Mouse (Mus musculus) intestine, postnatal 0 days (tissue): ENCODE measurements around the gene Bicd1. TPM values are rescaled to one million over a fixed set of nuclear protein-coding genes. Genes with fewer than 3 reads are reported as not detected.

Experiments used
- ATAC-seq: fragments of 200-750 bp; cut with Nextera tagmentation; 2 replicates; pipeline ENCODE4 v1.8.0; 2017; ENCODE audit warnings: mild to moderate bottlenecking, moderate TSS enrichment, moderate library complexity
- H3K27ac ChIP-seq: fragments of 300-500 bp; sonication (generic); 2 replicates; pipeline ENCODE4 v1.5.1; 2014; ENCODE audit warnings: mild to moderate bottlenecking, low read depth, low read length, moderate library complexity
- H3K27me3 ChIP-seq: fragments of 300-500 bp; sonication (generic); replicated peaks from 2 replicates; pipeline ENCODE4 v1.6.1; 2014; ENCODE audit warnings: low read length, mixed read lengths; ENCODE audit not compliant: control insufficient read depth, insufficient read depth
- H3K36me3 ChIP-seq: fragments of 300-500 bp; sonication (generic); 2 replicates; pipeline ENCODE4 v1.6.1; 2014; ENCODE audit warnings: mild to moderate bottlenecking, moderate library complexity; ENCODE audit not compliant: control insufficient read depth, insufficient read depth
- H3K4me1 ChIP-seq: fragments of 300-500 bp; sonication (generic); replicated peaks from 2 replicates; pipeline ENCODE4 v1.6.1; 2014; ENCODE audit warnings: antibody characterized with exemption, low read length, mixed read lengths; ENCODE audit not compliant: control insufficient read depth, insufficient read depth
- H3K4me2 ChIP-seq: fragments of 300-500 bp; sonication (generic); replicated peaks from 2 replicates; pipeline ENCODE4 v1.6.1; 2014; ENCODE audit warnings: low read depth, mild to moderate bottlenecking, moderate library complexity
- H3K4me3 ChIP-seq: fragments of 300-500 bp; sonication (generic); 2 replicates; pipeline ENCODE4 v1.5.1; 2014; ENCODE audit warnings: low read depth, low read length
- H3K9ac ChIP-seq: fragments of 300-500 bp; sonication (generic); 2 replicates; pipeline ENCODE4 v1.6.1; 2014; ENCODE audit warnings: mild to moderate bottlenecking, low read depth, low read length
- H3K9me3 ChIP-seq: fragments of 300-500 bp; sonication (generic); 2 replicates; pipeline ENCODE4 v1.6.1; 2016; ENCODE audit warnings: mixed run types; ENCODE audit not compliant: control insufficient read depth
- CTCF ChIP-seq: sonication (generic); IDR thresholded peaks from 2 replicates; pipeline ENCODE4 v1.5.1; 2016; ENCODE audit warnings: low read depth, mild to moderate bottlenecking, control low read depth, antibody characterized with exemption, moderate library complexity
- WGBS: fragments of 180-500 bp; shearing (Covaris S2); extraction: QIAGEN DNeasy Blood & Tissue Kit; methylation state at CpG from one replicate; pipeline ENCODE4 v1.1.7; 2014; 5-methylcytosine and 5-hydroxymethylcytosine counted together
- microRNA-seq: library from miRNA; unstranded; fragments of <30 nt; microRNA quantifications from one replicate; pipeline ENCODE4, GENCODE M21; 2016
- polyA plus RNA-seq: library from polyadenylated mRNA; unstranded; fragments of >200 nt; fragmentation: Nextera tagmentation; extraction: Ambion mirVana; gene quantifications from 2 replicates; pipeline ENCODE4 v1.2.1, GENCODE M21; 2015

The Bicd1 gene
- polyA plus RNA-seq, 1 experiment from 2014 or later: 6.2 TPM

DNA sequence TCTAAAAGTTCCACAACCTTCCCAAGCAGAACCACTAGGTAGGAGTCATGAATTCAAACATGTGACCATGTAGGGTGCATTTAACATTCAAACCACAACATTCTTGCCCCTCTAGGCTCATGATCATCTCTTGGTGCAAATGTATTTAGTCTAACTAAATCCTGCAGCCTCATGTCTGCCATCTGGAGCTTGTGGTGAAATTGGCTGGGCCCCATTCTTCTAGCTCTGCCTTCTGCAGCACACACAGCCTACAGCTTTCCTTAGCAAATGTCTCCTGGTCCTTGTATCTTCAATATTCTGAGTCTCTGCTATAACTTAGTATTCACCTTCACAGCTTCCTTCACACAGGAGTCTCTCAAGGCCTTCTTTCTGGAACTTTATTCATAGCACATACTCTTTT lies 87.2 kb downstream of the Bicd1 start:
- no peak overlapping the region for H3K4me2 ChIP-seq
- H3K9ac ChIP-seq: no peak overlapping the region
- no peak overlapping the region for H3K4me3 ChIP-seq
- no peak for TF ChIP-seq CTCF
- no peaks in the 10 kb centered on the region for H3K36me3 ChIP-seq
- no peaks in the 10 kb centered on the region for H3K9me3 ChIP-seq
- H3K27ac ChIP-seq: no peak overlapping the region
- no peak for ATAC-seq
- H3K27me3 ChIP-seq: no peaks in the 10 kb centered on the region
- no peaks in the 10 kb centered on the region for H3K4me1 ChIP-seq

DNA sequence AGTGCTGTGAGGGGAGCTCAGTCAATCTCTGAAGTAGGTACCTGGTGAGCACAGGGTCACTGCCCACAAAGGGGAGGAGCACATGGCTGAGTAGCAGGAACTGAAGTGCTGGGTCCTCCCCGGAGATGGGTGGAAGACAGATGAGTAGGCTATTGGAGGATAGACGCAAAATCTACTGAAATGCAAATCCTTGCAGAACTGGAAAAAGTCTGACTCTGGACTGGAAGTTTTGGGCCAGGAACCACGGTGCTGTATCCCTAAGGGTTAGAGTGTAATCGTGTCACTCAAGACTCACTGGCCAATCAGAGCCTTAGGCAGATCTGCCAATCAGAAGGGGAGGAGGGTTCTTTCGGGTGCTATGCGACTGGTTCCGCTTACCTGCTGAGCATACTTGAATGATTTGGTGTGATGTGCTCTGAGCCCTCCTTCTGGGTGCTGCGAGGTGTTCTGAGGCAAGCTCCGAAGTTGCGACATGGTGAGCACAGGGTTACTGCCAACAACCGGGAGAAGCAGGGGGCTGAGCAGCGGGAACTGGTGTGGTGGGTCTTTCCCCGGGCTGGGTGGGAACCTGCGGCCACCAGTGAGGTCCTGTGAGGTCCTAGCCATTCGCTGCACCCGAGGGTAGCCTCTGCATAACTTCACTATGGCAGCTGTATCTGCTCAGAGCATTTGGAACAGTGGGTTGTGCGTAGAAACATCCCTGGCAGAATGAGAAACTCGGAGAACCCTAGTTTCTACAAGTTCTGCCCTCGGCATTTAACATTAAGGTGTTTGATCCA lies 157.2 kb downstream of the Bicd1 start:
- no peaks in the 10 kb centered on the region for H3K36me3 ChIP-seq
- H3K9ac ChIP-seq: peak overlapping the region; percentile 35
- 2% methylated on average over 19 of the region's 19 CpGs for WGBS
- ATAC-seq: peak; percentile 96
- peak overlapping the region; percentile 50; the same call in 1 of the 2 replicates for H3K27ac ChIP-seq
- H3K4me3 ChIP-seq: peak overlapping the region; percentile 66
- no peak for TF ChIP-seq CTCF
- peak overlapping the region; percentile 90 for H3K4me2 ChIP-seq
- no peaks in the 10 kb centered on the region for H3K9me3 ChIP-seq
- H3K27me3 ChIP-seq: no peaks in the 10 kb centered on the region
- no peaks in the 10 kb centered on the region for H3K4me1 ChIP-seq

DNA sequence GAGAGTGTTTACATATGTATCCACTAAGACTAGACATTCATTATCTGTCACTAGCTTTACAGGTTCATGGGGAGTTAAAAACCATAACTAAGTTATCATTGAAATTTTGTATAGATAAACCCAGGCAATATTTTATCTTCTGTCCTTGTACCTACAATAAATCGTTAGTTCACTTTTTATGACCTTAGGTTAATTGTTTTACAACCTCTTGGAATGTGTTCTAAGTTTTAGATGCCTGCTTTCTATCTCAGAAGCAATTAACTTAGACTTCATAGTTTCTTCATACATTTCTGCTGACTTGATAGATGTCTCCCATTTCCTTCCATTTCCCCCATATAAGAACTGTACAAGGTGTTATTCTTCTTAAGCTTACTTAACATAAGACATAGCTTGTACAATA lies 158.5 kb downstream of the Bicd1 start:
- no peak overlapping the region for H3K27ac ChIP-seq
- no peak overlapping the region for H3K9ac ChIP-seq
- peak overlapping the region; percentile 55 for H3K4me2 ChIP-seq
- WGBS: 4% methylated on average over 1 of the region's 1 CpGs
- H3K4me3 ChIP-seq: peak overlapping the region; percentile 17
- H3K9me3 ChIP-seq: no peaks in the 10 kb centered on the region
- TF ChIP-seq CTCF: no peak
- no peaks in the 10 kb centered on the region for H3K36me3 ChIP-seq
- no peaks in the 10 kb centered on the region for H3K27me3 ChIP-seq
- no peaks in the 10 kb centered on the region for H3K4me1 ChIP-seq
- ATAC-seq: peak; percentile 58

DNA sequence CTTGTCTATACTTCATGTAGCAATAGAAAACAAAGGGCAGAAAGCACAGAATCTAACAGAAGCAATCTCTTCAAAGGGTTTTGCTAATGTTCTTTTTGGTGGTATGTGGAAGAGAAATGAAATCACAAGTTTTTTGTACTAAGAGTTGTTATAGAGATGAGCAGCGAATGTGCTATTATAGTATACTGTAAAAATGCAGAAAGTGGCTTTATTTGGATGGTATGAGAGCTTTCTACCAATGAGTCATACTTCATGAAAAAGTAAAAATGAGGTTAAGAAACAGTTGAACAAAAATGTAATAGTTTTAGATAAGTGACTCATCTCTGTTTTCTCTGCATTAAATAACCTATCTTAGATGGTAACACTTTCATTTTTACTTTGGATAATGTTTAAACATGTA lies 165.6 kb downstream of the Bicd1 start:
- Histone ChIP-seq H3K27ac (no peak overlapping the region), H3K4me3 (no peak overlapping the region), H3K27me3 (no peaks in the 10 kb centered on the region), H3K4me1 (0 out of 2 replicates have a peak, but pooled peaks cover 3% of the 10 kb centered on the region), H3K36me3 (no peaks in the 10 kb centered on the region), H3K9me3 (no peaks in the 10 kb centered on the region), H3K9ac (no peak overlapping the region), H3K4me2 (no peak overlapping the region)
- ATAC-seq: no peak
- WGBS: 93% methylated on average over 1 of the region's 1 CpGs
- TF ChIP-seq CTCF: no peak

DNA sequence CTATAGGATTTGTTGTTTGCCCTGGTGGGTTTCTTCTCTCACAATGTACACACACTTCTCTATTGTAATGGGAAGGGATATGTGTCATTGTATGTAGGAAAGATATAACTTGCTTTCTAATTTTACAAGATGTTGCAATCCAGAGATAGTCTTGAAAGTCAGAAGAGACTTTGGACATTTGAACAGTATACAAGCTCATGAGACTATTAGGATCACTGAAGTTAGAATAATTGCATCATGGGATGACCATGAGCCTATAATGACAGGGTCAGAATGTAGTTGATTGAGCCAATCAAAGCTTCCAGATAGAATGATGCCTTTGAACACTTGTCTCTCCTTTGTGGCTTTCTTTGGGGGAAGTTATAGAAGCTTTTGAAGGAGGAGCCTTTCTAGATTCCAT lies 171.4 kb downstream of the Bicd1 start:
- Histone ChIP-seq H3K4me3 (no peak overlapping the region), H3K9me3 (peaks cover 17% of the 10 kb centered on the region; the same call in 1 of the 2 replicates), H3K27me3 (no peaks in the 10 kb centered on the region), H3K27ac (peak overlapping the region; percentile 9; the same call in 1 of the 2 replicates), H3K36me3 (peaks cover 12% of the 10 kb centered on the region), H3K4me1 (0 out of 2 replicates have a peak, but pooled peaks cover 3% of the 10 kb centered on the region), H3K4me2 (no peak overlapping the region), H3K9ac (no peak overlapping the region)
- no peak for TF ChIP-seq CTCF
- peak; percentile 88 for ATAC-seq

DNA sequence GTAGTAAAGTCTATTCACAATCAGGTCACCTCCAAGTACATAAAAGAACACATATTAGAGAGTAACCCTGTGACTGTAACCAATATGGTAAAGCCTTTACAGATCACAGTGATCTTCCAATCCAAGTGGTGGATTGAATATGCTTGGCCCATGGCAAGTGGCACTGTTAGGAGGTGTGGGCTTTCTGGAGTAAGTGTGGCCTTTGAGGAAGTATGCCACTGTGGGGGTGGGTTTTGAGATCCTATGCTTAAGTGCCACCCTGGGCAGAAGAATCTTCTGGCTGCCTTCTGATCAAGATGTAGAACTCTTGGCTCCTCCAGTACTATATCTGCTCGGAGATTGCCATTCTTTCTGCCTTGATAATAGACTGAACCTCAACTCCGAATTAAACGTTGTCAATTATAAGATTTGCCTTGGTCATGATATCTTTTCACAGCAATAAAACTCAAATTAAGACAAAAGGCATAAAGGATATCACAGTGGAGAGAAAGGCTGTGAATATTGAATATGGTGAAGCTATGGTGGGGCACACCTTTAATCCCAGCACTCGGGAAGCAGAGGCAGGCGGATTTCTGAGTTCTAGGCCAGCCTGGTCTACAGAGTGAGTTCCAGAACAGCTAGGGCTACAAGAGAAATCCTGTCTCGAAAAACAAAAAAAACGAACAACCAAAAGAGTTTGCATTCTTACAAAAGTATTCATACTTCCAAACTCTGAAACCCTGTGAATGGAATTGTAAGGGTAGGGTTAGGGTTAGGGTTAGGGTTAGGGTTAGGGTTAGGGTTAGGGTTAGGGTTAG lies 177.2 kb downstream of the Bicd1 start:
- 87% methylated on average over 7 of the region's 7 CpGs for WGBS
- Histone ChIP-seq H3K27ac (no peak overlapping the region), H3K4me2 (no peak overlapping the region), H3K4me3 (no peak overlapping the region), H3K9me3 (peaks cover 27% of the 10 kb centered on the region; the same call in 1 of the 2 replicates), H3K9ac (no peak overlapping the region), H3K4me1 (no peaks in the 10 kb centered on the region), H3K27me3 (no peaks in the 10 kb centered on the region), H3K36me3 (peaks cover 19% of the 10 kb centered on the region)
- ATAC-seq: 0 out of 2 replicates have a peak, but pooled peaks have one; percentile 13
- TF ChIP-seq CTCF: no peak

Small RNA genes within 50 kb of the gene (microRNA-seq; reads per million reads assigned to microRNA genes)
- gene Gm24307: not detected

Other genes with a start within 250 kb of the Bicd1 start
- 17.4 and 20.5 TPM in 2 replicates for gene Amn1, start 220.2 kb upstream of the Bicd1 start, polyA plus RNA-seq
- gene Resf1, start 99.5 kb upstream of the Bicd1 start, polyA plus RNA-seq: 16.3 and 18.9 TPM in 2 replicates